Mouse (Mus musculus): ENCODE measurements around the gene Gnptg. TPM values are rescaled to one million over a fixed set of nuclear protein-coding genes. Genes with fewer than 3 reads are reported as not detected.

The Gnptg gene
- polyA plus RNA-seq, 1 experiment from 2014 or later, result 110 TPM

DNA sequence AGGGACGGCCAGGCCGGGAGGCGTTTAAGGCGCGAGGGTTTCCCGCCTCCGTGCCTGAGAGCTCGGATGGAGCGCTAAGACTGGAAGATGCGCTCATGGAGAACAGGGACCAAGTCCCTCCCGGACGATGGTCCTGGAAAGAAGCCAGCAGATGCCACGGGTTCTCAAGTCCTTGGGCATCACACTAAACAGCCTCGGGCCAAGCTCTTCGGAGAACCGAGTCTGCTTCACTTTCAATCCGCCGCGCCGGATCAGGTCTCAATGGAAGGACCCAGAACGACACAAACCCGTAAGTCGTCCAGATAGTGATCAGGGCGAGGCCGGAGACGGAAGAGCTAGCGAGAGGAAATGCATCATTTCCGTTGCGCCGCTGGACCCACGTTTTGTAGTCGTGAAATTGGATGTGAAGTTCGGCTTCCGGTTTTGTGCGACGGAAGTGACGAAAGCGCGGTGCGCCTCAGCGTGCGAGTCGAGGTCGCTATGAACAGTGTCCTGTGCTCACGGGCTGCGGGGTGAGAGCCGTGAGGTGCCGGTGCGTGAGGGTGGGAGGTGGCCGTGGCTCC is 55.7 kb downstream of the Gnptg start, which contains the start of gene BC003965:
TSS of gene BC003965 (plus strand) at position 426 of the 563 bp plus-strand sequence.
- H3K9me3 ChIP-seq (ENCODE audit: control insufficient read depth, low read length), result no peaks in the 10 kb centered on the region
- peak within 1 kb of the TSS; percentile 90 for H3K4me2 ChIP-seq (ENCODE audit: low read depth, low read length)
- peak within 1 kb of the TSS; percentile 66 for H3K4me3 ChIP-seq (ENCODE audit: low read depth, low read length)
- H3K27ac ChIP-seq (ENCODE audit: low read depth, low read length), result peak within 1 kb of the TSS; percentile 98
- under 1% methylated on average over 50 of the region's 50 CpGs for WGBS
- H3K4me1 ChIP-seq (ENCODE audit: control insufficient read depth, insufficient read depth, low read length), result peaks cover 18% of the 10 kb centered on the region
- H3K9ac ChIP-seq (replicated peaks; ENCODE audit: low read depth, low read length), result peak within 1 kb of the TSS; percentile 78
- H3K27me3 ChIP-seq (ENCODE audit: control insufficient read depth, insufficient read depth, low read length), result no peaks in the 10 kb centered on the region
- no peaks in the 10 kb centered on the region for H3K36me3 ChIP-seq (ENCODE audit: control insufficient read depth, insufficient read depth, low read length)
- ATAC-seq (ENCODE audit: low read depth), result peak; percentile 87

Small RNA genes lying within 50 kb of the gene (microRNA-seq; reads per million reads assigned to microRNA genes)
- gene Mir3547, result 6.5 reads per million, percentile 13 among the genes with 10 or more reads in this experiment

Other genes with a start within 250 kb of the Gnptg start
- gene Cramp1l, start 224.3 kb downstream of the Gnptg start, polyA plus RNA-seq (2014; fragmentation: Nextera tagmentation; extraction: Ambion mirVana), result 9.2 and 10.1 TPM in 2 replicates
- 18.5 and 21.9 TPM in 2 replicates for gene Ift140, start 224.0 kb downstream of the Gnptg start, polyA plus RNA-seq (2014; fragmentation: Nextera tagmentation; extraction: Ambion mirVana)
- gene Tmem204, start 156.5 kb downstream of the Gnptg start, polyA plus RNA-seq (2014; fragmentation: Nextera tagmentation; extraction: Ambion mirVana), result 8.1 and 11.5 TPM in 2 replicates
- 46.4 and 51.6 TPM in 2 replicates for gene Telo2, start 124.2 kb downstream of the Gnptg start, polyA plus RNA-seq (2014; fragmentation: Nextera tagmentation; extraction: Ambion mirVana)
- not detected in 2 replicates for gene Ptx4, start 119.4 kb downstream of the Gnptg start, polyA plus RNA-seq (2014; fragmentation: Nextera tagmentation; extraction: Ambion mirVana)
- 26.3 and 26.7 TPM in 2 replicates for gene Clcn7, start 106.7 kb downstream of the Gnptg start, polyA plus RNA-seq (2014; fragmentation: Nextera tagmentation; extraction: Ambion mirVana)
- gene Ccdc154, start 77.7 kb downstream of the Gnptg start, polyA plus RNA-seq (2014; fragmentation: Nextera tagmentation; extraction: Ambion mirVana), result not detected in 2 replicates
- gene Gm38655, start 64.7 kb downstream of the Gnptg start, polyA plus RNA-seq (2014; fragmentation: Nextera tagmentation; extraction: Ambion mirVana), result not detected in 2 replicates
- gene BC003965, start 55.6 kb downstream of the Gnptg start, polyA plus RNA-seq (2014; fragmentation: Nextera tagmentation; extraction: Ambion mirVana), result 31.9 and 33.9 TPM in 2 replicates
- gene Unkl, start 51.7 kb downstream of the Gnptg start, polyA plus RNA-seq (2014; fragmentation: Nextera tagmentation; extraction: Ambion mirVana), result 9.1 and 10.9 TPM in 2 replicates
- 56.4 and 57.1 TPM in 2 replicates for gene Tsr3, start within 50 bp of the Gnptg start, polyA plus RNA-seq (2014; fragmentation: Nextera tagmentation; extraction: Ambion mirVana)
- gene Baiap3, start 16.2 kb upstream of the Gnptg start, polyA plus RNA-seq (2014; fragmentation: Nextera tagmentation; extraction: Ambion mirVana), result 5.8 and 7.1 TPM in 2 replicates
- gene Ube2i, start 34.5 kb upstream of the Gnptg start, polyA plus RNA-seq (2014; fragmentation: Nextera tagmentation; extraction: Ambion mirVana), result 405 and 444 TPM in 2 replicates
- gene Prss34, start 58.3 kb upstream of the Gnptg start, polyA plus RNA-seq (2014; fragmentation: Nextera tagmentation; extraction: Ambion mirVana), result not detected in 2 replicates
- not detected in 2 replicates for gene Prss28, start 68.5 kb upstream of the Gnptg start, polyA plus RNA-seq (2014; fragmentation: Nextera tagmentation; extraction: Ambion mirVana)
- gene Prss29, start 78.5 kb upstream of the Gnptg start, polyA plus RNA-seq (2014; fragmentation: Nextera tagmentation; extraction: Ambion mirVana), result not detected in 2 replicates
- not detected in 2 replicates for gene Tpsab1, start 105.4 kb upstream of the Gnptg start, polyA plus RNA-seq (2014; fragmentation: Nextera tagmentation; extraction: Ambion mirVana)
- gene Tpsb2, start 126.2 kb upstream of the Gnptg start, polyA plus RNA-seq (2014; fragmentation: Nextera tagmentation; extraction: Ambion mirVana), result not detected in 2 replicates
- 1.1 and 1.6 TPM in 2 replicates for gene Tpsg1, start 129.1 kb upstream of the Gnptg start, polyA plus RNA-seq (2014; fragmentation: Nextera tagmentation; extraction: Ambion mirVana)
- gene Cacna1h, start 193.7 kb upstream of the Gnptg start, polyA plus RNA-seq (2014; fragmentation: Nextera tagmentation; extraction: Ambion mirVana), result 12.3 and 12.8 TPM in 2 replicates
- 0.83 and 0.98 TPM in 2 replicates for gene Tekt4, start 214.5 kb upstream of the Gnptg start, polyA plus RNA-seq (2014; fragmentation: Nextera tagmentation; extraction: Ambion mirVana)

Data from neural tube, embryonic 14.5 days (tissue).